Mouse (Mus musculus): ENCODE results near the gene Tpm3. TPM values are rescaled to one million over a fixed set of nuclear protein-coding genes. Genes with fewer than 3 reads are reported as not detected.

Gene Tpm3
- total RNA-seq, 1 experiment from 2014 or later: 198 TPM

GRCm38 (mm10) chr3:90136660-90137059 is 64.2 kb downstream of the Tpm3 start:
- DNase-seq: no peak

- no peak for DNase-seq
Observed at GRCm38 (mm10) chr3:90137606-90138005, 65.2 kb downstream of the Tpm3 start.

GRCm38 (mm10) chr3:90139962-90140361 is 67.5 kb downstream of the Tpm3 start:
- DNase-seq: peak; percentile 38

- no peak for DNase-seq
Observed at GRCm38 (mm10) chr3:90145461-90145860, 73.0 kb downstream of the Tpm3 start.

GRCm38 (mm10) chr3:90146651-90147050 is 74.2 kb downstream of the Tpm3 start:
- DNase-seq: no peak

Small RNA genes within 50 kb of the gene (microRNA-seq; reads per million reads assigned to microRNA genes)
- gene Mir190b: 18.5 to 22.6 reads per million in 2 experiments

Other genes with a start within 250 kb of the Tpm3 start
- gene She, start 241.3 kb upstream of the Tpm3 start, total RNA-seq (2021): 9.0 and 10.1 TPM in 2 replicates
- gene Il6ra, start 159.5 kb upstream of the Tpm3 start, total RNA-seq (2021): 4.9 and 5.2 TPM in 2 replicates
- 34.6 and 43.0 TPM in 2 replicates for gene Atp8b2, start 109.1 kb upstream of the Tpm3 start, total RNA-seq (2021)
- 136 and 149 TPM in 2 replicates for gene Hax1, start 73.9 kb upstream of the Tpm3 start, total RNA-seq (2021)
- 77.0 and 90.3 TPM in 2 replicates for gene 4933434E20Rik, start 21.0 kb upstream of the Tpm3 start, total RNA-seq (2021)
- 158 and 190 TPM in 2 replicates for gene Ubap2l, start 20.0 kb upstream of the Tpm3 start, total RNA-seq (2021)
- 0.55 and 0.71 TPM in 2 replicates for gene Nup210l, start 31.5 kb downstream of the Tpm3 start, total RNA-seq (2021)
- gene Rps27, start 141.0 kb downstream of the Tpm3 start, total RNA-seq (2021): 1,629 and 1,829 TPM in 2 replicates
- gene Rab13, start 141.0 kb downstream of the Tpm3 start, total RNA-seq (2021): 31.0 and 49.5 TPM in 2 replicates
- gene Jtb, start 158.9 kb downstream of the Tpm3 start, total RNA-seq (2021): 68.6 and 72.3 TPM in 2 replicates
- 0.85 TPM in 1 of 2 replicates, not detected in the other for gene Creb3l4, start 170.9 kb downstream of the Tpm3 start, total RNA-seq (2021)
- 132 and 136 TPM in 2 replicates for gene Slc39a1, start 175.5 kb downstream of the Tpm3 start, total RNA-seq (2021)
- gene Crtc2, start 181.5 kb downstream of the Tpm3 start, total RNA-seq (2021): 46.7 and 57.8 TPM in 2 replicates
- gene Dennd4b, start 192.5 kb downstream of the Tpm3 start, total RNA-seq (2021): 9.0 and 10.7 TPM in 2 replicates
- 76.8 and 78.1 TPM in 2 replicates for gene Gatad2b, start 220.5 kb downstream of the Tpm3 start, total RNA-seq (2021)

Measured in adrenal gland, postnatal 25 days (tissue).